Mouse (Mus musculus) kidney, adult 2 months (tissue): Measurements from ENCODE around the gene Dolpp1.

Source experiments
- CTCF ChIP-seq: fragments of 200-500 bp; conservative IDR thresholded peaks from 2 replicates; pipeline ENCODE4 v1.5.1; 2011; ENCODE audit warnings: low read depth, mild to moderate bottlenecking, control low read depth, low read length, moderate library complexity, mixed read lengths; ENCODE audit not compliant: insufficient read depth, insufficient read length
- POLR2A ChIP-seq: fragments of 200-500 bp; IDR thresholded peaks from one replicate; pipeline ENCODE4 v1.6.1; 2011; ENCODE audit warnings: low read depth, low read length, control low read depth

GRCm38 (mm10) chr2:30356906-30357305, 35.1 kb upstream of the Dolpp1 start:
- TF ChIP-seq CTCF (no peak), POLR2A (no peak)
